Mouse (Mus musculus): ENCODE measurements around the gene Ltbp3. TPM values are rescaled to one million over a fixed set of nuclear protein-coding genes. Genes with fewer than 3 reads are reported as not detected.
A peak's percentile ranks its signal among the peaks of the same experiment; 100 is the strongest.

Ltbp3 gene
- total and polyA plus RNA-seq, 3 experiments: 0.51 TPM; not detected in 2

- H3K4me1 ChIP-seq (ENCODE audit: control insufficient read depth in 1 of 2, insufficient read depth in 2 of 2): peaks cover 21 to 57% of the 10 kb centered on the region in 2 experiments
- dilution Hi-C loops (cut with MboI; ENCODE audit: extremely low pct_ligation_motif_present, extremely low pct_unique_long_range_greater_than_20kb, low sequenced_read_pairs): no loop called here
Measured at GRCm38 (mm10) chr19:5725767-5726515, 14.8 kb upstream of the Ltbp3 start, which contains the start of gene Ehbp1l1. TSS of gene Ehbp1l1 (minus strand) at chr19:5726317.

GRCm38 (mm10) chr19:5726961-5727578 is 13.6 kb upstream of the Ltbp3 start:
- DNase-seq (ENCODE audit: extremely low read depth): peak; percentile 68
- Histone ChIP-seq H3K4me2 (ENCODE audit: insufficient read depth, low read depth, poor library complexity, severe bottlenecking) (peak overlapping the region; percentile 57), H3K4me3 (replicated peaks in 1 of 3; ENCODE audit: low read depth in 2 of 3, low read length in 2 of 3, poor library complexity in 1 of 3) (peak overlapping the region; percentile 38 to 75 (median 41)), H3K36me3 (replicated peaks in 1 of 2; ENCODE audit: control insufficient read depth in 1 of 2, insufficient read depth in 1 of 2, low read length in 1 of 2) (peaks cover 12 to 36% of the 10 kb centered on the region in 2 experiments), H3K27ac (ENCODE audit: insufficient read depth, low read depth) (peak overlapping the region; percentile 20), H3K9me3 (replicated peaks; ENCODE audit: low read length) (no peaks in the 10 kb centered on the region), H3K27me3 (replicated peaks) (no peaks in the 10 kb centered on the region), H3K9ac (ENCODE audit: insufficient read depth, low read depth) (peak overlapping the region; percentile 88; the same call in 1 of the 2 replicates), H3K79me2 (replicated peaks; ENCODE audit: control insufficient read depth, extremely low read depth, insufficient read depth, poor library complexity, severe bottlenecking) (peaks cover 26% of the 10 kb centered on the region), H3K4me1 (ENCODE audit: control insufficient read depth in 1 of 2, insufficient read depth in 2 of 2) (peaks cover 21 to 62% of the 10 kb centered on the region in 2 experiments)
- in situ Hi-C loops (cut with MboI; ENCODE audit: low pct_ligation_motif_present, low pct_unique_long_range_greater_than_20kb, low sequenced_read_pairs): no loop called here
- dilution Hi-C loops (cut with MboI; ENCODE audit: extremely low pct_ligation_motif_present, extremely low pct_unique_long_range_greater_than_20kb, low sequenced_read_pairs): no loop called here
- TF ChIP-seq ETS1 (conservative IDR thresholded peaks at IDR 0.05; ENCODE audit: low read depth, low read length): no peak
- TF ChIP-seq IRF4 (IDR thresholded peaks at IDR 0.05; ENCODE audit: low read depth, low read length): no peak
- no peak for TF ChIP-seq CHD2 (IDR thresholded peaks at IDR 0.05; ENCODE audit: low read length)
- TF ChIP-seq UBTF (IDR thresholded peaks at IDR 0.05; ENCODE audit: low read depth, low read length): no peak
- no peak for TF ChIP-seq SMC3 (IDR thresholded peaks at IDR 0.05; ENCODE audit: low read depth, low read length)
- no peak for TF ChIP-seq E2F4 (IDR thresholded peaks at IDR 0.05; ENCODE audit: insufficient replicate concordance, low read depth, low read length)

More at GRCm38 (mm10) chr19:5725767-5726515, 14.8 kb upstream of the Ltbp3 start, which contains the start of gene Ehbp1l1:
- in situ Hi-C loops (cut with MboI; ENCODE audit: low pct_ligation_motif_present, low pct_unique_long_range_greater_than_20kb, low sequenced_read_pairs): no loop called here
- H3K9me3 ChIP-seq (replicated peaks; ENCODE audit: low read length): no peaks in the 10 kb centered on the region
- H3K27ac ChIP-seq (ENCODE audit: insufficient read depth, low read depth): peak within 1 kb of the TSS; percentile 95
- peaks cover 19 to 47% of the 10 kb centered on the region in 2 experiments for H3K36me3 ChIP-seq (replicated peaks in 1 of 2; ENCODE audit: control insufficient read depth in 1 of 2, insufficient read depth in 1 of 2, low read length in 1 of 2)
- no peaks in the 10 kb centered on the region for H3K27me3 ChIP-seq (replicated peaks)
- peaks cover 26% of the 10 kb centered on the region for H3K79me2 ChIP-seq (replicated peaks; ENCODE audit: control insufficient read depth, extremely low read depth, insufficient read depth, poor library complexity, severe bottlenecking)
- H3K4me3 ChIP-seq (replicated peaks in 1 of 3; ENCODE audit: low read depth in 2 of 3, low read length in 2 of 3, poor library complexity in 1 of 3): peak within 1 kb of the TSS; percentile 75 to 85 (median 76)
- TF ChIP-seq MAZ (IDR thresholded peaks at IDR 0.05; ENCODE audit: low read depth, low read length) (peak; percentile 93), TCF12 (IDR thresholded peaks at IDR 0.05; ENCODE audit: low read depth, low read length) (peak; percentile 76; the same call in 1 of the 2 replicates), UBTF (IDR thresholded peaks at IDR 0.05; ENCODE audit: low read depth, low read length) (0 out of 2 replicates have a peak, but pooled peaks have one; percentile 40), CHD1 (IDR thresholded peaks at IDR 0.05; ENCODE audit: low read depth, low read length) (no peak), MXI1 (IDR thresholded peaks at IDR 0.05; ENCODE audit: low read depth, low read length) (peak; percentile 69), NRF1 (IDR thresholded peaks at IDR 0.05; ENCODE audit: low read depth, low read length) (no peak), KAT2A (IDR thresholded peaks at IDR 0.05; ENCODE audit: insufficient replicate concordance, low read length) (0 out of 2 replicates have a peak, but pooled peaks have one; percentile 26), RAD21 (IDR thresholded peaks at IDR 0.05; ENCODE audit: low read depth, low read length) (no peak), ETS1 (conservative IDR thresholded peaks at IDR 0.05; ENCODE audit: low read depth, low read length) (no peak), POLR2A (IDR thresholded peaks at IDR 0.05; ENCODE audit: low read depth, low read length) (peak; percentile 65), PAX5 (IDR thresholded peaks at IDR 0.05; ENCODE audit: low read length) (no peak), CHD2 (IDR thresholded peaks at IDR 0.05; ENCODE audit: low read length) (0 out of 2 replicates have a peak, but pooled peaks have one; percentile 12), CTCF (conservative IDR thresholded peaks at IDR 0.05 in 1 of 2, IDR thresholded peaks at IDR 0.05 in 1 of 2; ENCODE audit: low read depth in 2 of 2, low read length in 2 of 2) (no peak), ZKSCAN1 (IDR thresholded peaks at IDR 0.05; ENCODE audit: borderline replicate concordance, low read depth, low read length) (no peak), SIN3A (IDR thresholded peaks at IDR 0.05; ENCODE audit: low read length) (peak; percentile 91), RCOR1 (conservative IDR thresholded peaks at IDR 0.05; ENCODE audit: low read depth, low read length) (no peak), BHLHE40 (IDR thresholded peaks at IDR 0.05; ENCODE audit: low read depth, low read length) (no peak), MEF2A (IDR thresholded peaks at IDR 0.05; ENCODE audit: borderline replicate concordance, low read depth, low read length) (0 out of 2 replicates have a peak, but pooled peaks have one; percentile 32), ELF1 (IDR thresholded peaks at IDR 0.05; ENCODE audit: low read depth, low read length) (peak; percentile 95), ZNF384 (IDR thresholded peaks at IDR 0.05; ENCODE audit: low read depth, low read length) (no peak), USF2 (conservative IDR thresholded peaks at IDR 0.05; ENCODE audit: low read depth, low read length) (no peak), EP300 (IDR thresholded peaks at IDR 0.05; ENCODE audit: low read length) (no peak), GABPA (IDR thresholded peaks at IDR 0.05; ENCODE audit: insufficient replicate concordance, low read depth, low read length) (no peak), JUN (IDR thresholded peaks at IDR 0.05; ENCODE audit: insufficient read depth, low read depth, low read length) (no peak), MAFK (IDR thresholded peaks at IDR 0.05; ENCODE audit: insufficient replicate concordance, low read length) (no peak), JUND (conservative IDR thresholded peaks at IDR 0.05; ENCODE audit: low read depth, low read length) (no peak), MYC (IDR thresholded peaks at IDR 0.05; ENCODE audit: low read depth, low read length) (no peak), HCFC1 (IDR thresholded peaks at IDR 0.05; ENCODE audit: low read depth, low read length) (peak; percentile 43), ZMIZ1 (IDR thresholded peaks at IDR 0.05; ENCODE audit: low read depth, low read length) (no peak), ZC3H11A (IDR thresholded peaks at IDR 0.05; ENCODE audit: low read depth, low read length) (no peak), NELFE (IDR thresholded peaks at IDR 0.05; ENCODE audit: low read depth, low read length) (0 out of 2 replicates have a peak, but pooled peaks have one; percentile 39), POLR2AphosphoS2 (IDR thresholded peaks at IDR 0.05; ENCODE audit: low read depth, low read length) (no peak), MAX (IDR thresholded peaks at IDR 0.05; ENCODE audit: low read length) (no peak; the same call in 1 of the 2 replicates), SMC3 (IDR thresholded peaks at IDR 0.05; ENCODE audit: low read depth, low read length) (no peak), USF1 (IDR thresholded peaks at IDR 0.05; ENCODE audit: low read depth, low read length) (no peak), TBP (conservative IDR thresholded peaks at IDR 0.05; ENCODE audit: low read depth, low read length) (no peak), E2F4 (IDR thresholded peaks at IDR 0.05; ENCODE audit: insufficient replicate concordance, low read depth, low read length) (no peak), IRF4 (IDR thresholded peaks at IDR 0.05; ENCODE audit: low read depth, low read length) (0 out of 2 replicates have a peak, but pooled peaks have one; percentile 43)
- H3K4me2 ChIP-seq (ENCODE audit: insufficient read depth, low read depth, poor library complexity, severe bottlenecking): peak within 1 kb of the TSS; percentile 57
- DNase-seq (ENCODE audit: extremely low read depth): peak; percentile 63
- peak within 1 kb of the TSS; percentile 88 for H3K9ac ChIP-seq (ENCODE audit: insufficient read depth, low read depth)

Data from CH12.LX (cell line).